Mouse (Mus musculus) adrenal gland, adult 18-20 months (tissue): ENCODE measurements around the gene Relch. TPM values are rescaled to one million over a fixed set of nuclear protein-coding genes. Genes with fewer than 3 reads are reported as not detected.

Experiments
- DNase-seq, 2 experiments: peaks; one replicate each; pipeline ENCODE4 v3.0.0; 2021 to 2022; ENCODE audit warnings: low spot score in 2 of 2
- total RNA-seq, 2 experiments: library from RNA; stranded (reverse); gene quantifications; 1 replicate in 1 of 2; 2 replicates in 1 of 2; pipeline ENCODE4 v1.2.3; 2021

Relch gene
- total RNA-seq, 2 experiments from 2014 or later = 32.0 to 34.6 TPM

DNA sequence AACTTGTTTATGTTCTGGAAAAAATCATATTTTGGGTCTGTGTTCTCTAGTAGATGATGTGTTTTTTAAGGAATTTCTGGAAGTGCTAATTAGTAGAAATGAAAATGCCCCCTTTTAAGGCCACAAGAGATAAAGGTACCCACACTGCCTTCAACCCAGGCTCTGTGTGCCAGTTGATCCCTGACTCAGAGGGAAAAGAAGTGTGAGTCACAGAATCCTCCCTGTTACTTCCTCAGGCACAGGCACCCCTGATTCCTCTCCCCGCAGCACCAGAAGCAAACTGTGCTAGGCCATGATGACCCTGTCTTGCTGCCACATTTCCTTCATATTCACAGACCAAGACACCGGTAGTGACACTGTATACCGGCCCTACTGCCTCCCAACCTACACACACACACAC is 126.4 kb downstream of the Relch start:
- DNase-seq = no peak

DNA sequence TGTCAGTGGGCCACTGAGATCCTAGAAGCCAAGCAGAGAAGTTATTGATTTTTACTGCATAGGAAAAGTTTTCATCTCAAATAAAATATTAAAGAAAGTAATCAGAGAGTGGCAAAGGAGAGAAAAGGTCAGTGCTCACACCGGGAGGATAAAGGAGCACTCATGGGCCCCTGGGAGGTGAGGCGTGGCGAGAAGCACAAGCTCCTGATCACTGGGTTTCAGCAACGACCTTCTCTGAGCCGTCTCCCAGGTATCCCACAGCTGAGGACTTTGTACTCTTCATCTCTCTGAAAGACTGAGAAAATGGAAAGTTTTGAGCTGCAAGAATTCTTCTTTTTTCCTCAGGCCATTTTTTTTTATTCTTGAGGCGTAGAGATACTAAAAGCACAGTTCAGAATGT is 131.0 kb downstream of the Relch start:
- DNase-seq = no peak

DNA sequence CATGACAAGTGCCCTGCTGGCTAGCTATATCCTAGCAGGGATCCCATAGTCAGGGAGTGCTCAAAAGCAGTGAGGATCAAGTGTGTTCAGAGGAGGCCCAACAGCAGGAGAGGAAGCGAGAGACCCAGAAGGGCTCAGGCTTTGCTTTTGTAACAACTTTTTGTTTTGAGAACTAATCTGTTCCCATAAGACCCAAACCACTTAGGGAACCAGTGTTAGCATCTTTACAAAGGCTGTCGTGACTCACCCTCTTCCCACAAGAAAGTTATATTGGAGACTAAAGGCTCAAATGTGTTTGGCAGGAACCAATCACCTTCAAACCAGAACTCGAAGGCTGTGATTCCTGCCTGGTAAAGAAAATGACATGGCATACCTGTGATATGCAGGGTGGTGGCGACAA is 132.0 kb downstream of the Relch start:
- DNase-seq = no peak

DNA sequence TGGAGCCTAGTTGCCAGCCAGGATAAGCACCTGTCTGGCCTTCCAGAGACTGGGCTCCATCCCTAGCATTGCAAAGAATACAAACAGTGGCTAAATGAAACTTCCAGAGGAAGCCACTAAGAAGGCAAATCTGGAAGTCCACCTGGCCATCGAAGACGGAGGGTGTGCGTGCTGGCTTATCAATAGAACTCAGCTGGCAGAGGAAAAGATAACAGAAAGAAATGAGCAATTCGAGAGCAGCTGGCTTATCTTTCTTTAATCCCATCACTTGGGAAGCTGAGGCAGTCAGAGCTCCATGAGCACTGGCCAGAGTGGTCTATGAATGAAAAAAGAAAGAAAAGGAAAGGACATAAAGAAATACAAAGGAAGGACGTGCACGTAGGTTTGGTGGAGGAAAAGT is 136.9 kb downstream of the Relch start:
- no peak for DNase-seq

DNA sequence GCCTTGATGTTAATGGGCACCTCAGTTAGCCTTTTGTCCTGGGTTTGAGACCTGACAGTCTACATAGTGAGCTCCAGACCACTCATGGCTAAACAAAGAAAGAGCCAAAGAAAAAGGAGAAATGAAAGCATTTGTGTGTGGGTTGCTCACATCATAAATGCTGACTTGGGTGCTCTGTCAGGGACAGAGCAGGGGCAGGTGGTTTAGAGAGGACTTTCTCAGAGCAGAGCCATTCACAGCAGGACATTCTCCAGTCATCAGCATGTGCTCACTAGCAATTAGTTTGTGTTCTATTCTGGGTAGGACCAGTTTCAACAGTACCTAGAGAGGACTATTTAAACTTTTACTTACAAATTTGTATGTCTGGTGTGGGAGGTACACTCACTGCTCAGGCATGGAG is 137.6 kb downstream of the Relch start:
- no peak for DNase-seq

DNA sequence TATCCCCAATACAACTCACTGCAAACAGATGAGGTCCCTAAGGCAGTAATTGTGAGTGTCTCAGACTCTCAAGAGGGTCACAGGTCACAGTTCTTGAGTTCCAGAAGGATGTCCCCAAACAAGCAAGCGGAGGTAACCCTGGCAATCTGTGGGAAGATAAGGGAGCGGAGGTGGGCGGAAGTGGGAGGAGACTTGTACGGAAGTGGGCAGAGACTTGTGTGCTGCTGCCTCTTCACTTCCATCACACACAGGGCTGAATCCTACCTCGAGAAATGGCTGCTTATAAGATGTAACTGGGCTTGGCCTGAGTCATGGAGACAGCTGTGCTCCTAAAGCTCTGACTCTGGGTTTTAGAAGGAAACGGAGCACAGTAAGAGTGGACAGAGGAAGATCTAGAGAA is 139.3 kb downstream of the Relch start:
- DNase-seq = no peak

DNA sequence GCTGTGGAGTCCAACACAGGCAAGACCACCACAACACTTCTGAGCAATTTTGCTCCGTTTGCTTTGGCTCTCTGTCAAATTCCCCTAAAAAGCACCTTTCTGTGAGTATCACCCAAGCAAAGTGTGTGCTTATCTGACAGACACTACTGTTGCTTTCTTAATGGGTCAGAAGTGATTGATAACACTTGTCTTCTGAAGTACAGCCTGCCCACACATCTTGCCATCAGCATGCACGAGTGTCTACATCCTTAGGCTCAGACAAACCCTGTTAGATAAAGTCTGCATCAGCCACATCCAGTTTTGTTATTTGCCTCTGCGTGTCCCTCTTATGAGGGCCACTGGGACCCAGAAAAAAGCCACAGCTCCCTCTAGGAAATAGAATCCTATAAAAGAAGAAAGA is 140.6 kb downstream of the Relch start:
- no peak for DNase-seq

Other genes with a start within 250 kb of the Relch start
- 10 to 100 TPM; 22.0 to 40.0 TPM for gene Pign, start 184 bp upstream of the Relch start, total RNA-seq
- gene Tnfrsf11a, start 116.9 kb downstream of the Relch start, total RNA-seq = 1 to 10 TPM; 2.6 to 3.3 TPM